8 mouse cellular contexts compared by ENCODE assay signal in the genomic region with DNA sequence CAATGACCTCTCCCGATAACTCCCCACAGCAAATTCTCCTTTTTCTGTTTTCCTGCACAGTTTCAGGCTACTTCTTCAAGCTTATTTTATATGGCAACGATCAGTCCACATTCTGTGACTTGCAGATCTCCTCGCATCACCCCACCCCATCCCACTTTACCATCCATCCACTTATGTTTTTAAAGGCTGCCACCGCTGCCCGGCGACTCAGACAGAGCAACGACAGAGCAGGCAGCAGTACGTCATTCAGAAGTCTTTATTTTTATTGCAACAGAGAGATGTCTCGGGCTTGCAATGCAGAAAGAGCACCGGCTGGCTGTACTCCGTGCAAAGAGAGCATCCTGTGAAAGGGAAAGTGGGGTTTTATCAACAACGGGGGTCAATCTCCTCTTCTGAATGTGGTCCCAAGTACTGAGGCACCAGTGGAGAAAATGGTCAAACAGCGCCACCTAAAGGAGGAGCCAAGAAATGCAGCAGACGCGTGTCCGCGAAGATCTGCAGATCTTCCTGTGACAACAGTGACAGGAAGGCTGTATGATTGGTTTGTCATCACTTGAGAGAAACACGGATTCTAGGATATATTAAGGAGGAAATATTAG. TPM values are rescaled to one million over a fixed set of nuclear protein-coding genes. Genes with fewer than 3 reads are reported as not detected.
DNase-seq lines count a peak whose midpoint lies in the region; ATAC-seq and TF ChIP-seq lines count a peak whose summit lies in the region.

No protein-coding gene starts in this region.

- no peak overlapping the region for H3K9ac ChIP-seq in embryonic facial prominence, embryonic 11.5 days (replicated peaks; ENCODE audit: low read length)
- no peak overlapping the region for H3K9ac ChIP-seq in heart, embryonic 13.5 days
- H3K9ac ChIP-seq in kidney, postnatal 0 days (ENCODE audit: low read depth, low read length), result 0 out of 2 replicates have a peak overlapping the region, but pooled peaks have one; percentile 27
- no peak overlapping the region for H3K9ac ChIP-seq in liver, adult 2 months (ENCODE audit: low read depth, low read length)
- H3K9ac ChIP-seq in neural tube, embryonic 11.5 days (ENCODE audit: low read length), result 0 out of 2 replicates have a peak overlapping the region, but pooled peaks have one; percentile 32

- no peaks in the 10 kb centered on the region for H3K4me1 ChIP-seq in embryonic facial prominence, embryonic 11.5 days (ENCODE audit: control insufficient read depth, insufficient read depth, low read length)
- peaks cover 20% of the 10 kb centered on the region for H3K4me1 ChIP-seq in heart, embryonic 13.5 days
- H3K4me1 ChIP-seq in kidney, postnatal 0 days (replicated peaks; ENCODE audit: insufficient read depth, low read length), result no peaks in the 10 kb centered on the region
- no peaks in the 10 kb centered on the region for H3K4me1 ChIP-seq in liver, adult 2 months (ENCODE audit: control insufficient read depth, insufficient read depth, low read length)
- 0 out of 2 replicates have a peak, but pooled peaks cover 2% of the 10 kb centered on the region for H3K4me1 ChIP-seq in neural tube, embryonic 11.5 days (ENCODE audit: control insufficient read depth, insufficient read depth, low read length)

- no peaks in the 10 kb centered on the region for H3K9me3 ChIP-seq in embryonic facial prominence, embryonic 11.5 days (replicated peaks; ENCODE audit: control insufficient read depth, low read length)
- H3K9me3 ChIP-seq in heart, embryonic 13.5 days, result no peaks in the 10 kb centered on the region
- no peaks in the 10 kb centered on the region for H3K9me3 ChIP-seq in kidney, postnatal 0 days (replicated peaks; ENCODE audit: low read length)
- no peaks in the 10 kb centered on the region for H3K9me3 ChIP-seq in neural tube, embryonic 11.5 days (ENCODE audit: control insufficient read depth, low read length)

- WGBS in embryonic facial prominence, embryonic 11.5 days, result 21% methylated on average over 18 of the region's 18 CpGs
- 14% methylated on average over 18 of the region's 18 CpGs for WGBS in heart, embryonic 13.5 days
- WGBS in kidney, postnatal 0 days, result 10% methylated on average over 18 of the region's 18 CpGs
- 23% methylated on average over 18 of the region's 18 CpGs for WGBS in liver, adult 2 months
- WGBS in neural tube, embryonic 11.5 days, result 21% methylated on average over 18 of the region's 18 CpGs

- H3K27me3 ChIP-seq in embryonic facial prominence, embryonic 11.5 days (ENCODE audit: control insufficient read depth, insufficient read depth, low read length), result no peaks in the 10 kb centered on the region
- peaks cover 6% of the 10 kb centered on the region for H3K27me3 ChIP-seq in heart, embryonic 13.5 days (replicated peaks)
- H3K27me3 ChIP-seq in kidney, postnatal 0 days (ENCODE audit: insufficient read depth, low read length), result no peaks in the 10 kb centered on the region
- no peaks in the 10 kb centered on the region for H3K27me3 ChIP-seq in liver, adult 2 months (ENCODE audit: control insufficient read depth, insufficient read depth, low read length)
- no peaks in the 10 kb centered on the region for H3K27me3 ChIP-seq in neural tube, embryonic 11.5 days (ENCODE audit: control insufficient read depth, insufficient read depth, low read length)

- no peaks in the 10 kb centered on the region for H3K36me3 ChIP-seq in embryonic facial prominence, embryonic 11.5 days (replicated peaks; ENCODE audit: control insufficient read depth, insufficient read depth, low read depth, low read length)
- H3K36me3 ChIP-seq in heart, embryonic 13.5 days, result no peaks in the 10 kb centered on the region
- no peaks in the 10 kb centered on the region for H3K36me3 ChIP-seq in kidney, postnatal 0 days (ENCODE audit: insufficient read depth, low read length)
- no peaks in the 10 kb centered on the region for H3K36me3 ChIP-seq in liver, adult 2 months (ENCODE audit: control insufficient read depth, insufficient read depth, low read length)
- H3K36me3 ChIP-seq in neural tube, embryonic 11.5 days (ENCODE audit: control insufficient read depth, insufficient read depth, low read length), result no peaks in the 10 kb centered on the region

- H3K4me3 ChIP-seq in embryonic facial prominence, embryonic 11.5 days (ENCODE audit: low read depth, low read length), result 0 out of 2 replicates have a peak overlapping the region, but pooled peaks have one; percentile 9
- H3K4me3 ChIP-seq in heart, embryonic 13.5 days, result peak overlapping the region; percentile 48
- peak overlapping the region; percentile 35 for H3K4me3 ChIP-seq in kidney, postnatal 0 days (replicated peaks; ENCODE audit: low read depth, low read length)
- no peak overlapping the region for H3K4me3 ChIP-seq in liver, adult 2 months (ENCODE audit: insufficient read depth, low read depth, low read length)
- peak overlapping the region; percentile 27 for H3K4me3 ChIP-seq in neural tube, embryonic 11.5 days (ENCODE audit: low read depth, low read length)

- peak; percentile 99 for TF ChIP-seq CTCF in kidney, postnatal 0 days (IDR thresholded peaks at IDR 0.05; ENCODE audit: low read depth)
- TF ChIP-seq CTCF in liver, adult 2 months (IDR thresholded peaks at IDR 0.05; ENCODE audit: low read depth, low read length), result peak; percentile 84

- DNase-seq in gastrocnemius, adult 18-20 months (ENCODE audit: low spot score), result peak; percentile 64
- no peak for DNase-seq in gastrocnemius, postnatal 25 days
- peak; percentile 92 for DNase-seq in embryonic facial prominence, embryonic 11.5 days (ENCODE audit: low spot score)
- peak; percentile 89 for DNase-seq in kidney, postnatal 0 days (ENCODE audit: low spot score)
- peak; percentile 26 for DNase-seq in liver, adult 2 months (ENCODE audit: extremely low read depth, low read depth, low spot score)
- DNase-seq in neural tube, embryonic 11.5 days (ENCODE audit: low spot score), result peak; percentile 88
- peak; percentile 56 for DNase-seq in telencephalon, adult 2 months (ENCODE audit: low read depth, low spot score)

- no peaks in the 10 kb centered on the region for H3K79me2 ChIP-seq in liver, adult 2 months (ENCODE audit: control insufficient read depth, insufficient read depth, low read length)

- peak; percentile 70; the same call in 1 of the 2 replicates for ATAC-seq in embryonic facial prominence, embryonic 11.5 days (replicated peaks; ENCODE audit: insufficient number of reproducible peaks, low FRiP score, low TSS enrichment, low read depth)
- ATAC-seq in heart, embryonic 13.5 days (ENCODE audit: extremely low read depth, insufficient number of reproducible peaks, low FRiP score, low TSS enrichment), result no peak
- peak; percentile 57 for ATAC-seq in kidney, postnatal 0 days (replicated peaks; ENCODE audit: low FRiP score, low read depth)
- peak; percentile 67; the same call in 1 of the 2 replicates for ATAC-seq in neural tube, embryonic 11.5 days (ENCODE audit: insufficient read depth, low FRiP score, low TSS enrichment)

- no peak overlapping the region for H3K27ac ChIP-seq in embryonic facial prominence, embryonic 11.5 days (replicated peaks; ENCODE audit: low read depth, low read length)
- no peak overlapping the region for H3K27ac ChIP-seq in heart, embryonic 13.5 days (replicated peaks)
- no peak overlapping the region for H3K27ac ChIP-seq in kidney, postnatal 0 days
- no peak overlapping the region for H3K27ac ChIP-seq in liver, adult 2 months (replicated peaks; ENCODE audit: insufficient read depth, low read depth, low read length)
- no peak overlapping the region for H3K27ac ChIP-seq in neural tube, embryonic 11.5 days (ENCODE audit: low read depth, low read length)

- TF ChIP-seq POLR2A in liver, adult 2 months (IDR thresholded peaks at IDR 0.05; ENCODE audit: extremely low read depth, insufficient read depth, low read length), result no peak

- peak overlapping the region; percentile 46; the same call in 1 of the 2 replicates for H3K4me2 ChIP-seq in embryonic facial prominence, embryonic 11.5 days (ENCODE audit: low read depth, low read length)
- H3K4me2 ChIP-seq in heart, embryonic 13.5 days, result peak overlapping the region; percentile 68
- H3K4me2 ChIP-seq in kidney, postnatal 0 days (ENCODE audit: low read length), result peak overlapping the region; percentile 55
- peak overlapping the region; percentile 56 for H3K4me2 ChIP-seq in neural tube, embryonic 11.5 days (ENCODE audit: low read depth)

RNA-seq across cellular contexts. Expression of a gene that starts 4.3 kb away (rescaled TPM):
- 100 to 1,000 TPM; 441 to 524 TPM for total RNA-seq in gastrocnemius, adult 18-20 months (2021)
- total RNA-seq in gastrocnemius, postnatal 25 days (2021), result 100 to 1,000 TPM; 601 to 620 TPM
- 266 and 271 TPM in 2 replicates for polyA plus RNA-seq in embryonic facial prominence, embryonic 11.5 days (2014; fragmentation: Nextera tagmentation; extraction: Ambion mirVana)
- polyA plus RNA-seq in heart, embryonic 13.5 days (2015; fragmentation: Nextera tagmentation; extraction: Ambion mirVana), result 603 and 704 TPM in 2 replicates
- 458 and 466 TPM in 2 replicates for polyA plus RNA-seq in kidney, postnatal 0 days (2015; fragmentation: Nextera tagmentation; extraction: Ambion mirVana)
- total RNA-seq in liver, adult 2 months (2014; rRNA removed), result 86.5 and 94.5 TPM in 2 replicates
- polyA plus RNA-seq in liver, adult 2 months (2012; rRNA removed), result 21.8 and 22.9 TPM in 2 replicates
- 284 TPM in 2 replicates for polyA plus RNA-seq in neural tube, embryonic 11.5 days (2014; fragmentation: Nextera tagmentation; extraction: Ambion mirVana)

RNA-seq across cellular contexts. Expression of a gene that starts 9.5 kb away (rescaled TPM):
- total RNA-seq in gastrocnemius, adult 18-20 months (2021), result 10 to 100 TPM; 14.2 to 19.3 TPM
- total RNA-seq in gastrocnemius, postnatal 25 days (2021), result 10 to 100 TPM; 11.6 to 13.4 TPM
- 1.3 and 2.2 TPM in 2 replicates for polyA plus RNA-seq in embryonic facial prominence, embryonic 11.5 days (2014; fragmentation: Nextera tagmentation; extraction: Ambion mirVana)
- polyA plus RNA-seq in heart, embryonic 13.5 days (2015; fragmentation: Nextera tagmentation; extraction: Ambion mirVana), result 5.0 and 5.3 TPM in 2 replicates
- 0.87 and 0.96 TPM in 2 replicates for polyA plus RNA-seq in kidney, postnatal 0 days (2015; fragmentation: Nextera tagmentation; extraction: Ambion mirVana)
- total RNA-seq in liver, adult 2 months (2014; rRNA removed), result 1.1 and 1.7 TPM in 2 replicates
- 0.46 and 0.66 TPM in 2 replicates for polyA plus RNA-seq in liver, adult 2 months (2012; rRNA removed)
- 1.4 and 1.6 TPM in 2 replicates for polyA plus RNA-seq in neural tube, embryonic 11.5 days (2014; fragmentation: Nextera tagmentation; extraction: Ambion mirVana)

RNA-seq across cellular contexts. Expression of a gene that starts 29.9 kb away (rescaled TPM):
- total RNA-seq in gastrocnemius, adult 18-20 months (2021), result not detected
- not detected for total RNA-seq in gastrocnemius, postnatal 25 days (2021)
- polyA plus RNA-seq in embryonic facial prominence, embryonic 11.5 days (2014; fragmentation: Nextera tagmentation; extraction: Ambion mirVana), result not detected in 2 replicates
- polyA plus RNA-seq in heart, embryonic 13.5 days (2015; fragmentation: Nextera tagmentation; extraction: Ambion mirVana), result not detected in 2 replicates
- polyA plus RNA-seq in kidney, postnatal 0 days (2015; fragmentation: Nextera tagmentation; extraction: Ambion mirVana), result not detected in 2 replicates
- total RNA-seq in liver, adult 2 months (2014; rRNA removed), result not detected in 2 replicates
- polyA plus RNA-seq in liver, adult 2 months (2012; rRNA removed), result not detected in 2 replicates
- polyA plus RNA-seq in neural tube, embryonic 11.5 days (2014; fragmentation: Nextera tagmentation; extraction: Ambion mirVana), result not detected in 2 replicates

Comparison
In these comparisons a context has a peak if more than half of its experiments do, and no peak if none do; other contexts are left out.
1. H3K9ac ChIP-seq: peak in kidney, postnatal 0 days (single experiment) and neural tube, embryonic 11.5 days (single experiment); none in embryonic facial prominence, embryonic 11.5 days (single experiment), heart, embryonic 13.5 days (single experiment) and liver, adult 2 months (single experiment).
2. RNA of a gene that starts 4.3 kb away (polyA plus RNA-seq): 603 to 704 TPM in heart, embryonic 13.5 days, 458 to 466 TPM in kidney, postnatal 0 days, 284 TPM in neural tube, embryonic 11.5 days and 266 to 271 TPM in embryonic facial prominence, embryonic 11.5 days; 21.8 to 22.9 TPM in liver, adult 2 months; every median in the first group is over 10 times any median in the second.
3. Peak in every context shown above with its lines, with median percentiles within 50 percentile points of each other: H3K4me2 ChIP-seq.